Mouse (Mus musculus): ENCODE measurements around the gene Apoa5. TPM values are rescaled to one million over a fixed set of nuclear protein-coding genes. Genes with fewer than 3 reads are reported as not detected.
"Not testable (repeated sequence)": the region's sequence is repeated elsewhere in the genome, so short reads cannot be mapped to it uniquely, and the experiment has no call there.

Apoa5 gene
- total RNA-seq, 4 experiments from 2014 or later, result not detected

GRCm38 (mm10) chr9:46261131-46261530 lies 7.3 kb upstream of the Apoa5 start:
- no peak for DNase-seq (ENCODE audit: low spot score in 2 of 2)

- DNase-seq (ENCODE audit: low spot score in 2 of 2), result no peak
These were observed 692 bp downstream of the Apoa5 start for GRCm38 (mm10) chr9:46269125-46269524.

GRCm38 (mm10) chr9:46270782-46271181 lies 2.3 kb downstream of the Apoa5 start:
- no peak for DNase-seq (ENCODE audit: low spot score in 2 of 2)

- DNase-seq (ENCODE audit: low spot score in 2 of 2), result no peak
These were observed 3.6 kb downstream of the Apoa5 start for GRCm38 (mm10) chr9:46272070-46272469.

- DNase-seq (ENCODE audit: low spot score in 2 of 2), result peak; percentile 71 to 89
These were observed 4.4 kb downstream of the Apoa5 start, which contains the start of gene Zpr1 for GRCm38 (mm10) chr9:46272677-46273454. TSS of gene Zpr1 (plus strand) at chr9:46273064.

GRCm38 (mm10) chr9:46274494-46274893 lies 6.1 kb downstream of the Apoa5 start:
- no peak for DNase-seq (ENCODE audit: low spot score in 2 of 2)

- DNase-seq (ENCODE audit: low spot score in 2 of 2), result peak; percentile 80 to 98
These were observed 14.4 kb downstream of the Apoa5 start, which contains the start of gene Bud13 for GRCm38 (mm10) chr9:46282631-46283436. TSS of gene Bud13 (plus strand) at chr9:46283008.

GRCm38 (mm10) chr9:46298381-46298780 lies 29.9 kb downstream of the Apoa5 start:
- no peak for DNase-seq (ENCODE audit: low spot score in 2 of 2)

- DNase-seq (ENCODE audit: low spot score in 2 of 2), result no peak
These were observed 33.7 kb downstream of the Apoa5 start for GRCm38 (mm10) chr9:46302142-46302541.

- no peak for DNase-seq (ENCODE audit: low spot score in 2 of 2)
These were observed 40.7 kb downstream of the Apoa5 start for GRCm38 (mm10) chr9:46309121-46309520.

- DNase-seq (ENCODE audit: low spot score in 2 of 2), result no peak
These were observed 46.1 kb downstream of the Apoa5 start for GRCm38 (mm10) chr9:46314507-46314906.

GRCm38 (mm10) chr9:46314921-46315320 lies 46.5 kb downstream of the Apoa5 start:
- DNase-seq (ENCODE audit: low spot score in 2 of 2), result no peak

GRCm38 (mm10) chr9:46315807-46316365 lies 47.5 kb downstream of the Apoa5 start:
- peak in 1 of 2 experiments; percentile 53 for DNase-seq (ENCODE audit: low spot score in 2 of 2)

GRCm38 (mm10) chr9:46316388-46316787 lies 48.0 kb downstream of the Apoa5 start:
- DNase-seq (ENCODE audit: low spot score in 2 of 2), result no peak

GRCm38 (mm10) chr9:46316909-46317308 lies 48.5 kb downstream of the Apoa5 start:
- no peak for DNase-seq (ENCODE audit: low spot score in 2 of 2)

GRCm38 (mm10) chr9:46317957-46318356 lies 49.5 kb downstream of the Apoa5 start:
- DNase-seq (ENCODE audit: low spot score in 2 of 2), result no peak

GRCm38 (mm10) chr9:46319886-46320285 lies 51.5 kb downstream of the Apoa5 start, which contains the start of gene 4931429L15Rik:
TSS of gene 4931429L15Rik (minus strand) at chr9:46319986.
- DNase-seq (ENCODE audit: low spot score in 2 of 2), result not testable (repeated sequence)

GRCm38 (mm10) chr9:46320461-46320860 lies 52.0 kb downstream of the Apoa5 start:
- DNase-seq (ENCODE audit: low spot score in 2 of 2), result no peak
